Mouse (Mus musculus) heart, embryonic 10.5 days (tissue): Measurements from ENCODE around the gene Iqub. TPM values are rescaled to one million over a fixed set of nuclear protein-coding genes. Genes with fewer than 3 reads are reported as not detected.

Experiments
- DNase-seq: peaks from one replicate; pipeline ENCODE4 v3.0.0-alpha.2; 2017; ENCODE audit warnings: low spot score
- H3K27ac ChIP-seq: fragments of 300-500 bp; sonication (generic); 2 replicates; pipeline ENCODE4 v1.5.1; 2016; ENCODE audit warnings: mild to moderate bottlenecking
- H3K27me3 ChIP-seq: fragments of 300-500 bp; sonication (generic); 2 replicates; pipeline ENCODE4 v1.6.1; 2016; ENCODE audit warnings: mild to moderate bottlenecking; ENCODE audit not compliant: poor library complexity, insufficient read depth, severe bottlenecking
- H3K36me3 ChIP-seq: fragments of 300-500 bp; sonication (generic); 2 replicates; pipeline ENCODE4 v1.6.1; 2016; ENCODE audit warnings: mild to moderate bottlenecking, moderate library complexity
- H3K4me1 ChIP-seq: fragments of 300-500 bp; sonication (generic); 2 replicates; pipeline ENCODE4 v1.6.1; 2016; ENCODE audit warnings: mild to moderate bottlenecking
- H3K4me3 ChIP-seq: fragments of 300-500 bp; sonication (generic); 2 replicates; pipeline ENCODE4 v1.5.1; 2016; ENCODE audit warnings: mild to moderate bottlenecking, moderate library complexity
- H3K9me3 ChIP-seq: fragments of 300-500 bp; sonication (generic); 2 replicates; pipeline ENCODE4 v1.6.1; 2016; ENCODE audit warnings: mild to moderate bottlenecking, moderate library complexity
- WGBS: fragments of 180-500 bp; shearing (Covaris S2); methylation state at CpG from one replicate; pipeline ENCODE4 v1.1.7; 2016; 5-methylcytosine and 5-hydroxymethylcytosine counted together
- polyA plus RNA-seq: library from polyadenylated mRNA; unstranded; fragments of >200 nt; fragmentation: Nextera tagmentation; extraction: Ambion mirVana; gene quantifications from 2 replicates; pipeline ENCODE4 v1.2.1, GENCODE M21; 2016

The Iqub gene
- polyA plus RNA-seq, 1 experiment from 2014 or later = 0.30 TPM

DNA sequence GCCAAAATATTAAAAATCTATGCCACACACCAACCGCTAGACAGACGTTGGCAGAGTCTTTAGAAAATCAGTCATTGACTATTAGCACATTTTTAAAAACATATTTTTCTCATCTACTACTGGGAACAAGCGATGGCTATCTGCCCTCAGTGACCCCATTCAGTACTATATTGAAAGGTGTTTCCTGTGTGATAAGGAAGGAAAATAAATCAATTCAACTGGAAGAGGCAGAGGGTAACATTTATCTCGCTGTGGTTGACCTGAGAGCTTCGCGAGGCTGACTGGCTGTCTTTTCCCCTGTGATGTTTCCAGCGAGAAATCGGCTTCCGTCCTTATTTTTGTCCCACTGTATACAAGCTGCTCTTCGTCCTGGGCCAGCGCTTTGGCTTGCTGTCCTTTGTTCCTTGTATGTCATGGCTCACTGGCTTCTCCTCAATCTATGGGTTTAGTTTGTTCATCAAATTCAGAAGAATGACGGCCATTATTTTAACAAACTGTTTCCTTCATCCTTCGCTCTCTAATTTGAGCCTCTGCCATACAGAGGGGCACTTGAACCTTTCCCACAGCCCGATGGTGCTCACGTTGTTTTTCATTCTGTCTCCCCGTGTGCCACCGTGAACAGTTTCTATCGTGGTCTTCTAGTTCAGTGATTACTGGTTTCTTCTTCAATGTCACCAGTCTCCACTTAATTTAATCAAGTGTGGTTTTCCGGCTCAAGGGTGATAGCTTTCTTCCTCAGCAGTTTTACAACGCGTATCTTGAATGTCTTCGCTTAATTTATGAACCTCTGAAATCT lies 63.6 kb downstream of the Iqub start:
- Histone ChIP-seq H3K4me1 (no peaks in the 10 kb centered on the region), H3K9me3 (no peaks in the 10 kb centered on the region), H3K27me3 (no peaks in the 10 kb centered on the region), H3K27ac (no peak overlapping the region), H3K36me3 (no peaks in the 10 kb centered on the region), H3K4me3 (no peak overlapping the region)
- WGBS = 68% methylated on average over 22 of the region's 22 CpGs
- no peak for DNase-seq

DNA sequence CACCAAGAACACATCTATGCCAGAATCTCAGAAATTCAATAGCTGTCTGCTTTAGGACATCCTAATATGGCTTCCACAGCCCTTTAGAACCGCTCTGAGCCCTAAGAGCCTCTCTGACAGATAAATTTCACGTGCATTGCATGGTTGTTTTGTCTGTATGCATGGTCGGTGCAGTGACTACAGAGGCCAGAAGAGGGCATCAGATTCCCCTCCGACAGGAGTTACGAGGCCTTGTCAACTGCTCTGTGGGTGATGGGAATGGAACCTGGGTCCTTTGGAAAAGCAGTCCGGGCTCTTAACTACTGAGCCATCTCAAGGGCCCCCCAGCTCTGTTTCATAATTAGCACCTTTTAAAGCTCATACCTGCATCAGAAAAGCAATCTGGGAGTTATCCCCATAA lies 64.6 kb downstream of the Iqub start:
- H3K36me3 ChIP-seq = no peaks in the 10 kb centered on the region
- no peak overlapping the region for H3K27ac ChIP-seq
- no peak for DNase-seq
- no peaks in the 10 kb centered on the region for H3K27me3 ChIP-seq
- H3K4me1 ChIP-seq = no peaks in the 10 kb centered on the region
- H3K9me3 ChIP-seq = no peaks in the 10 kb centered on the region
- WGBS = 81% methylated on average over 6 of the region's 6 CpGs
- H3K4me3 ChIP-seq = no peak overlapping the region

DNA sequence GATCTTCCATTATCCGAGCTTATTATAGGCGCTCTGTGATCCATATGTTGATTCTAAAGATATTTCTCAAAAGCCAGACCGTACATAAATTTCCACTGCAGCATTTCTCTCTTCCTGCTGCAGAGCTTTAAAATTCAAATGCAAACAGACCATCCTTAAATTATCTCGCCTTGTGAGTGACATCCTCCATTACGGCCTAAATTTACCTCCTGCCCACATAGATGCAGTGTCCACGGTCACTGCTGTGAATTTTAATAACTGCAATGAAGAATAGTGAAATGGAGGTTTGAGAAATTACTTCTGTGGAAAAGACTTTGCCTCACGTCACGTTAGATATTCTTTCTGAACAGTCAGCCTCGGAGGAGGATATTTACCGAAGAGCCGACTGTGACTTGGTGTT lies 98.8 kb downstream of the Iqub start:
- no peaks in the 10 kb centered on the region for H3K36me3 ChIP-seq
- H3K27me3 ChIP-seq = no peaks in the 10 kb centered on the region
- 89% methylated on average over 11 of the region's 11 CpGs for WGBS
- no peak for DNase-seq
- H3K27ac ChIP-seq = no peak overlapping the region
- H3K4me3 ChIP-seq = no peak overlapping the region
- H3K4me1 ChIP-seq = no peaks in the 10 kb centered on the region
- H3K9me3 ChIP-seq = no peaks in the 10 kb centered on the region

DNA sequence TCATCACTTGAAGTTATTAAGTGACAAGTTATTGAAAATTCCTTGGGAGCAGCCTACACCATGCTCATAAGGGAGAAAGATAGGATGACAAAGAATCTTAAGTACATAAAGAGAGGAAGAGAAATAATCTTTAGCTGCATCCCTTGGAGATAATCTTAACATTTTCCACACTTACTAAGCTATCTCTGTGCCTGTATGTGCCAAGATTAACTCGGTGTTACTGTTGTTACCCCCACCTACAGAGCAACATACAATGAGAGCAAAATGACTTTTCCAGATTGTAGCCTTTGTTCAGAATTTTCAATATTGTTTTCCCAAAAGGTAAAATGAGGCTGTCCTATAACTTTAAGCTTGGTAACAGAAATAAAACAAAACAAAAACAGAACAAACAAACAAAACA lies 99.4 kb downstream of the Iqub start:
- Histone ChIP-seq H3K9me3 (no peaks in the 10 kb centered on the region), H3K4me3 (no peak overlapping the region), H3K4me1 (no peaks in the 10 kb centered on the region), H3K27me3 (no peaks in the 10 kb centered on the region), H3K36me3 (no peaks in the 10 kb centered on the region), H3K27ac (no peak overlapping the region)
- DNase-seq = no peak
- 39% methylated on average over 1 of the region's 1 CpGs for WGBS

DNA sequence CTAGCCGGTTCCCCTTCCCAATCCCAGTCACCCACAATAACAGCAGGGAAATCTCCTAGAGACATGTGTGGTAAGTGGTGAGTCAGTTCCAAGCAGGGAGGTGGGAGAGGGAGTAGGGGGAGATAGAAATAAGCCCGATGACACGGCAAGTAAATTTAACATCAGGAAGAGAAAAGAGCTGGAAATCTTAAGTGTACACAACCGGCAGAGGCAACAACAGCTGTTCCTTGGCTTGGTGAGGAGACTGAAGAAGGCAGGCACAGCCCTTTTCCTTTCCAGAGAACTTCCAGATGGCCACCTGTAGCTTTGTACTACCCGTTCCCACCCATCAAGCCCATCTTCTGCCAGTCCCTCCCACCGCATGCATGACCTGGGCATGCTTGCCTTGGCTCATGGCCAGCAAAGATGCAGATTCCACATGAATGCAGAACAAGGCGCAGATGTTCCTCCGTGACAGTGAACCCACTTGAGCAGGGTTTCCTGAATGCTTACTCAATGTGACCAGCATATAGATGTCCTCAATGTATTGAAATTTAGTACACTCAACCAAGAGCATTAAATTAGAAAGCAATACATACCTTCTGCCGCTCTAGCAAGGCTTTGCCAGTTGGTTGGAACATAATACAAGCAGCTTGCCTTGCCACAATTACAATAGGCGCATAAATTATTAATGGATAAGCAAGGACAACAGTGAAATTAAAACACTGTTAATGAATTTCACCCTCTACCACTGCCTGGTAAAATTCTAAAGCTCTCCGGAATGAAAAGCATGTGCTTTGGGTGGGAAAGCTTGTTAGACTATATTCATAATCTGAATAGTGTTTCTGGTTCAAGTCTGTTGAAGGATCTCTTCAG lies 106.1 kb downstream of the Iqub start:
- no peaks in the 10 kb centered on the region for H3K4me1 ChIP-seq
- no peak for DNase-seq
- H3K36me3 ChIP-seq = no peaks in the 10 kb centered on the region
- no peaks in the 10 kb centered on the region for H3K9me3 ChIP-seq
- H3K27me3 ChIP-seq = no peaks in the 10 kb centered on the region
- 82% methylated on average over 11 of the region's 11 CpGs for WGBS
- no peak overlapping the region for H3K27ac ChIP-seq
- no peak overlapping the region for H3K4me3 ChIP-seq

DNA sequence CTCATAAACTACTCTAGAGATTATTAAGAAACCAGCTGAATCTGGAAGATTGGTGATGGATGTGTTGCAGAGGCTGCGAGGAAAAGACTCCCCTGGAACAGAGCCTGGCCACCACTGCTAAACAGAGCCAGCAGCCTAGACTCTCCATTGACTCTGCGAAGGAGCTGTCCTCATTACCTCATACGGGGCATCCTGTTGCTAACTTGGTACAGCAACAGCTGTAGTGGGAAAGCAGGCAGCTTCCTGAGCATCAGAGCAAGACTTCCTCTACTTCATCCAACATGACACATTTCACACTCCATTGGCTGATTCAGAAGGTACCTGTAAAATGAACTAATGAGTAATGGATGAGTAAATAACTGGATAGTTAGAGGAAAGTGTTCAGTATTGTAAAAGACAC lies 107.1 kb downstream of the Iqub start:
- no peaks in the 10 kb centered on the region for H3K4me1 ChIP-seq
- no peaks in the 10 kb centered on the region for H3K9me3 ChIP-seq
- H3K27ac ChIP-seq = no peak overlapping the region
- WGBS = 65% methylated on average over 3 of the region's 3 CpGs
- H3K36me3 ChIP-seq = no peaks in the 10 kb centered on the region
- no peak for DNase-seq
- no peaks in the 10 kb centered on the region for H3K27me3 ChIP-seq
- H3K4me3 ChIP-seq = no peak overlapping the region

DNA sequence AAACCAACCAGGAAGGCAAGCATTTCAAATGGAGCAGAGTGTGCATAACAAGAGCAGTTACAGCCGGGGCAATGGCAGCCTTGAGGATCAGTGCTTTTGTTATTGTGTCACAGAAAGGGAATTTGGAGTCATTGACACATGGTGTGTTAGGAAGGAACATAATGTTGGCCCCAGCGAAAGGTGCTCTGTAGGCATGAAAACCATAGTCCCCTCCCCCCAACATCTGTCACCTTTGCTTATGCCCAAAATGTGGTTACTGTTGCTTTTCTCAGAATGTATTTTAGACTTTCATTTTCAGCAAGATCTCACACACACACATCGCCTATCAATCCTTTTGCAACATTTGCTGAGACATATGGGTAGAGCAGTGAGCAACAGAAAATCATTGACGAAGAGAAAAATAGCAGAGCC lies 117.6 kb downstream of the Iqub start:
- Histone ChIP-seq H3K27me3 (no peaks in the 10 kb centered on the region), H3K4me3 (no peak overlapping the region), H3K9me3 (no peaks in the 10 kb centered on the region), H3K27ac (no peak overlapping the region), H3K4me1 (no peaks in the 10 kb centered on the region), H3K36me3 (no peaks in the 10 kb centered on the region)
- DNase-seq = no peak
- 81% methylated on average over 4 of the region's 4 CpGs for WGBS

Other genes starting within 250 kb of the Iqub start
- gene Ndufa5, start 12.9 kb upstream of the Iqub start, polyA plus RNA-seq = 471 and 587 TPM in 2 replicates
- gene Asb15, start 13.1 kb upstream of the Iqub start, polyA plus RNA-seq = not detected in 2 replicates
- 19.9 and 36.7 TPM in 2 replicates for gene Lmod2, start 82.7 kb upstream of the Iqub start, polyA plus RNA-seq
- 56.5 and 61.6 TPM in 2 replicates for gene Wasl, start 149.9 kb upstream of the Iqub start, polyA plus RNA-seq
- gene Hyal6, start 218.2 kb upstream of the Iqub start, polyA plus RNA-seq = not detected in 2 replicates
- gene Hyal4, start 233.3 kb upstream of the Iqub start, polyA plus RNA-seq = not detected in 2 replicates